Mouse (Mus musculus) liver, embryonic 11.5 days (tissue): ENCODE data around the gene Cntn1. TPM values are rescaled to one million over a fixed set of nuclear protein-coding genes. Genes with fewer than 3 reads are reported as not detected.

Experiments used
- ATAC-seq: fragments of 200-750 bp; cut with Nextera tagmentation; replicated peaks from 2 replicates; pipeline ENCODE4 v1.8.0; 2017; ENCODE audit warnings: moderate number of reproducible peaks, mild to moderate bottlenecking, moderate TSS enrichment, moderate library complexity; ENCODE audit not compliant: low FRiP score
- DNase-seq: peaks from one replicate; pipeline ENCODE4 v3.0.0-alpha.2; 2017; ENCODE audit warnings: low spot score
- H3K27ac ChIP-seq: fragments of 300-500 bp; sonication (generic); 2 replicates; pipeline ENCODE4 v1.5.1; 2014; ENCODE audit warnings: mild to moderate bottlenecking, low read depth, low read length, control low read depth
- H3K27me3 ChIP-seq: fragments of 300-500 bp; sonication (generic); replicated peaks from 2 replicates; pipeline ENCODE4 v1.6.1; 2014; ENCODE audit warnings: low read length, mixed read lengths; ENCODE audit not compliant: control insufficient read depth, insufficient read depth
- H3K36me3 ChIP-seq: fragments of 300-500 bp; sonication (generic); 2 replicates; pipeline ENCODE4 v1.6.1; 2014; ENCODE audit warnings: mild to moderate bottlenecking, low read length, moderate library complexity, mixed read lengths; ENCODE audit not compliant: control insufficient read depth, insufficient read depth
- H3K4me1 ChIP-seq: fragments of 300-500 bp; sonication (generic); replicated peaks from 2 replicates; pipeline ENCODE4 v1.6.1; 2014; ENCODE audit warnings: low read length, mixed read lengths; ENCODE audit not compliant: control insufficient read depth, insufficient read depth
- H3K4me2 ChIP-seq: fragments of 300-500 bp; sonication (generic); 2 replicates; pipeline ENCODE4 v1.6.1; 2014; ENCODE audit warnings: mild to moderate bottlenecking, control low read depth, moderate library complexity
- H3K4me3 ChIP-seq: fragments of 300-500 bp; sonication (generic); 2 replicates; pipeline ENCODE4 v1.5.1; 2014; ENCODE audit warnings: low read depth, low read length, control low read depth
- H3K9ac ChIP-seq: fragments of 300-500 bp; sonication (generic); 2 replicates; pipeline ENCODE4 v1.6.1; 2014; ENCODE audit warnings: low read depth, low read length, control low read depth
- H3K9me3 ChIP-seq: fragments of 300-500 bp; sonication (generic); 2 replicates; pipeline ENCODE4 v1.6.1; 2016; ENCODE audit warnings: low read length, inconsistent platforms, mixed read lengths; ENCODE audit not compliant: control insufficient read depth
- WGBS: fragments of 180-500 bp; shearing (Covaris S2); extraction: QIAGEN DNeasy Blood & Tissue Kit; methylation state at CpG from one replicate; pipeline ENCODE4 v1.1.7; 2014; 5-methylcytosine and 5-hydroxymethylcytosine counted together
- polyA plus RNA-seq: library from polyadenylated mRNA; unstranded; fragments of >200 nt; fragmentation: Nextera tagmentation; extraction: Ambion mirVana; gene quantifications from 2 replicates; pipeline ENCODE4 v1.2.1, GENCODE M21; 2014

Cntn1 gene
- polyA plus RNA-seq, 1 experiment from 2014 or later = 0.12 TPM

GRCm38 (mm10) chr15:92161163-92162025, 110.4 kb downstream of the Cntn1 start:
- H3K4me2 ChIP-seq = no peak overlapping the region
- WGBS = 50% methylated on average over 20 of the region's 20 CpGs
- DNase-seq (no peak), ATAC-seq (no peak)
- no peaks in the 10 kb centered on the region for H3K9me3 ChIP-seq
- no peaks in the 10 kb centered on the region for H3K27me3 ChIP-seq
- H3K36me3 ChIP-seq = no peaks in the 10 kb centered on the region
- no peak overlapping the region for H3K4me3 ChIP-seq
- no peak overlapping the region for H3K27ac ChIP-seq
- H3K4me1 ChIP-seq = no peaks in the 10 kb centered on the region
- no peak overlapping the region for H3K9ac ChIP-seq

DNA sequence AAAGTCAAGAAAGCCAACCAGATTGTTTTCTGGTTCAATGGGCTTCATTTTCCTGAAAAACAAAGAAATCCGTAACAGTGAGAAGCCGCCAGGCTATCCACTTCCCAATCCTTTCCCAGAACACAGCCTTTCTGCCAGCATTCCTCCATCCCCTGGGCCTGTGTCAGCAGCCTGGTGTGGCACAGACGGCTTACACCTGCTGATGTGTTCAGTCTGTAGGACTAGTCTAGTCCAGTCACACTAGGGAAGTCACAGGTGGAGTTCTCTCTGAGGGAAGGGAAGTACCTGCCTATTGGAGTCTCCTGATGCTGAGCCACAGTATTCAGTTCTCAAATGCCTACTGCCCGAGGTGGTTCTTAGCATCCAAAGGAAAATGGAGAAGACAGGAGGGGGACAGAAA, 111.9 kb downstream of the Cntn1 start:
- DNase-seq (no peak), ATAC-seq (no peak)
- no peak overlapping the region for H3K9ac ChIP-seq
- H3K36me3 ChIP-seq = no peaks in the 10 kb centered on the region
- H3K27ac ChIP-seq = no peak overlapping the region
- no peak overlapping the region for H3K4me2 ChIP-seq
- no peak overlapping the region for H3K4me3 ChIP-seq
- no peaks in the 10 kb centered on the region for H3K9me3 ChIP-seq
- 64% methylated on average over 4 of the region's 4 CpGs for WGBS
- no peaks in the 10 kb centered on the region for H3K27me3 ChIP-seq
- H3K4me1 ChIP-seq = no peaks in the 10 kb centered on the region

DNA sequence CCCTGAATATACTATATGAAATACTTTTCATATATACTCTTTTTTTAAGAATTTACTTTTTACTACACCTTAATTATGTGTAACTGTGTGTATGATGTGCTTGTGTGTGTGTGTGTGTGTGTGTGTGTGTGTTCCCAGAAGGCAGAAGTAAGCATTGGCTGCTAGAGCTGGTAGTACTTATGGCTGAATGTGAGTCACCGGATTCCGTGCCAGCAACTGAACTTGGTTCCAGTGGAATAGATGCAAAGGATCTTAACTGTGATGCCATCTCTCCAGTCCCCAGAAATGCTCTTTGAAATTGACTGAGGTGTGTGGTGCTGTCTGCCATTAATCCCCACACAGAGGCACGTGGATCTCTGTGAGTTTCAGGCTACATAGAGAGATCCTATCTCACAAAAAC, 113.2 kb downstream of the Cntn1 start:
- no peaks in the 10 kb centered on the region for H3K9me3 ChIP-seq
- WGBS = 65% methylated on average over 3 of the region's 3 CpGs
- no peak for DNase-seq
- H3K27me3 ChIP-seq = no peaks in the 10 kb centered on the region
- H3K4me2 ChIP-seq = no peak overlapping the region
- ATAC-seq = no peak
- no peaks in the 10 kb centered on the region for H3K4me1 ChIP-seq
- H3K4me3 ChIP-seq = no peak overlapping the region
- no peaks in the 10 kb centered on the region for H3K36me3 ChIP-seq
- no peak overlapping the region for H3K27ac ChIP-seq
- H3K9ac ChIP-seq = no peak overlapping the region

DNA sequence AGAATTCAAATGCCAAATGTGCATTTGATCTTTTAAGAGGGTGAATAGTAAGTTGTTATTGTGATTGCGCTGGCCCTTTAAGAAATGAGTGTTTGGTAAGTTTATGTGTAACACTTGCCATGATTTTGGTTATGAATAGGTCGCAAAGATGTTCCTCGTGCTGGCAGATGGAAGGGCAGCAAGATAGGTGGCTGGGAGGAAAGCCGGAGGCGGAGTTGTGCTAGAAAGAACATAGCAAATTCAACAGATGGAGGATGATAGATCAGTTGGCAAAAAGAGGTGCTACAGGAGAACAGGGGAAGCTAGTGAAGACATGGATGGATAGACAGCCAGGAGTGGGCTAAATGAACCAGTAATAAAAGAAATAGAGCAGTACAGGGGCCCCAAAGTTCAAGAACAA, 115.3 kb downstream of the Cntn1 start:
- H3K4me1 ChIP-seq = no peaks in the 10 kb centered on the region
- DNase-seq (no peak), ATAC-seq (no peak)
- H3K36me3 ChIP-seq = no peaks in the 10 kb centered on the region
- no peak overlapping the region for H3K27ac ChIP-seq
- WGBS = 81% methylated on average over 5 of the region's 5 CpGs
- H3K9me3 ChIP-seq = no peaks in the 10 kb centered on the region
- H3K4me3 ChIP-seq = no peak overlapping the region
- no peaks in the 10 kb centered on the region for H3K27me3 ChIP-seq
- no peak overlapping the region for H3K9ac ChIP-seq
- H3K4me2 ChIP-seq = no peak overlapping the region

DNA sequence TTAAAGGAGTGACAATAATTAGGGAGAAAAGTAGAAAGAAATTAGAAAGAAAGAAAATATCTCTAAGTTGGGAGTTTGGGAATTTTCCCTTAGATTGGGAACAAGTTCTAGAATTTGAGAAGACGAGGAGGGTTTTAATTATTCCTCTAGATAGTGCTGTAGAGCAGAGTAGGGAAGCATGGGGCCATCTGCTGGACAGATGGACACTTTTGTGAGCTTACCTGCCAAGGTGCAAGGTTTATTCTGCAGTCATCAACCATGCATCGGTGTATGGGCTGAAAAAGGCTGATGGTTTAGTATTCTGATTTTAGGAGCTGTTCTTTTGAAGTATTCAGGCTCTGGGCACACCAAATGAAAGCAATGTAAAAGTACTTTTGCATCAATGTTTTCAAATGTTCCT, 124.8 kb downstream of the Cntn1 start:
- Histone ChIP-seq H3K9ac (no peak overlapping the region), H3K36me3 (no peaks in the 10 kb centered on the region), H3K4me3 (no peak overlapping the region), H3K4me2 (no peak overlapping the region), H3K27me3 (no peaks in the 10 kb centered on the region), H3K27ac (no peak overlapping the region), H3K4me1 (no peaks in the 10 kb centered on the region), H3K9me3 (no peaks in the 10 kb centered on the region)
- DNase-seq (no peak), ATAC-seq (no peak)
- 60% methylated on average over 2 of the region's 2 CpGs for WGBS

- Histone ChIP-seq H3K4me3 (no peak overlapping the region), H3K4me2 (no peak overlapping the region), H3K27ac (no peak overlapping the region), H3K36me3 (no peaks in the 10 kb centered on the region), H3K9ac (no peak overlapping the region), H3K4me1 (no peaks in the 10 kb centered on the region), H3K9me3 (no peaks in the 10 kb centered on the region), H3K27me3 (no peaks in the 10 kb centered on the region)
- 73% methylated on average over 9 of the region's 9 CpGs for WGBS
- no peak for ATAC-seq
- DNase-seq = no peak
Measured at GRCm38 (mm10) chr15:92177413-92177812, 126.4 kb downstream of the Cntn1 start.

GRCm38 (mm10) chr15:92185484-92185883, 134.5 kb downstream of the Cntn1 start:
- H3K4me2 ChIP-seq = no peak overlapping the region
- H3K4me3 ChIP-seq = no peak overlapping the region
- no peak for DNase-seq
- H3K27me3 ChIP-seq = no peaks in the 10 kb centered on the region
- no peaks in the 10 kb centered on the region for H3K36me3 ChIP-seq
- H3K9ac ChIP-seq = no peak overlapping the region
- no peaks in the 10 kb centered on the region for H3K9me3 ChIP-seq
- no peak for ATAC-seq
- H3K4me1 ChIP-seq = no peaks in the 10 kb centered on the region
- 79% methylated on average over 2 of the region's 2 CpGs for WGBS
- H3K27ac ChIP-seq = no peak overlapping the region

DNA sequence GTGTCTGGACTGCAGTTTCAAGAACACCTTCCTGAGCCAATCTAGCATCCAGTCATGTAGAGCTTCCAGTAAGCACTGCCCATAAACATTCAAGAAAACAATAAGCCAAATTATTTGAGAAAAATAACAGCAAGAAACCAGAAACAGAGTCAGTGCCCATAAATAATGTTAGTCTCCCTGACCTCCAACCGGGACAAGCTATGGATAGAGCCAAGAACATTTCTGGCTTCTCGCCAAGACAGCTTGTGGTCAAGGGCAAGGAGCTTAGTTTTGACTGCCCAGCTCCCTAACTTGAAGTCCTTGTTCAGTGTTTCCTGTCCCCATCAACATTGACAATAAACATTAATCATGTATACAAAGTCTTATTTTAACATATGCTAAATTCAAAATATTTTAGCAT, 139.0 kb downstream of the Cntn1 start:
- DNase-seq (no peak), ATAC-seq (no peak)
- no peak overlapping the region for H3K9ac ChIP-seq
- H3K9me3 ChIP-seq = no peaks in the 10 kb centered on the region
- H3K36me3 ChIP-seq = no peaks in the 10 kb centered on the region
- H3K4me1 ChIP-seq = no peaks in the 10 kb centered on the region
- no peak overlapping the region for H3K4me2 ChIP-seq
- no peak overlapping the region for H3K4me3 ChIP-seq
- no peak overlapping the region for H3K27ac ChIP-seq
- whole genome bisulfite sequencing = 75% methylated on average over 2 of the region's 2 CpGs
- no peaks in the 10 kb centered on the region for H3K27me3 ChIP-seq

DNA sequence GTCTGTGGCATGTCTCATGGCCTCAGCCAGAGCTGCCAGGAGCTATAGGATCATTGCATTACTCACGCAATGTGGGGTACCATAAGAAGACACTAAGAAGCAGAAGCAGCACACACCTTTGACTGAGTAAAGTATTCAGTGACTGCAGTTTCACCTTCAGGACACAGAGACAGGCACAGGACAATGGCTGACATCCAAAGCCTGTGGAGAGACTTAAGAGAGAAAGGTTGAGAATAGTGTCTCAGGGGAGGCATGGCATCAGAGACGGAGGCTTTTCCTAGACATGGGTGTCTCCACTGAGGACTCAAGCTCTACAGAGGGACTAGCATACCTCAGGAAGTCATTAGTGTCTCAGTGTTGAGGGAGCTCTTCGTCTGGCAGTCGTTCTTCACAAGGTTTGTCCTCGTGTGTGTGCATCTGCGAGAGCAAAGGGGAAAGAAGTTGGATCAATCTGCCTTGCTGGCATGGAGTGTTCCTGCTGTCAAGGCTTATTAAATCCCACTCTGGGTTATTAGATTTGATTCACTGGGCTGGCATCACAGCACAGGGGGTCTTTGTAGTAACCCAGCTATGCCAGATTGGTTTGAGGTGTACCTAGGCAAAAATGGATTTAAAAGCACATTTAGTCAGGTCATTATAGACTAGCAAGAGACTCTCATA, 149.5 kb downstream of the Cntn1 start:
- H3K9ac ChIP-seq = no peak overlapping the region
- ATAC-seq = no peak
- H3K9me3 ChIP-seq = no peaks in the 10 kb centered on the region
- DNase-seq = no peak
- 76% methylated on average over 6 of the region's 6 CpGs for WGBS
- no peaks in the 10 kb centered on the region for H3K27me3 ChIP-seq
- no peak overlapping the region for H3K4me2 ChIP-seq
- no peaks in the 10 kb centered on the region for H3K36me3 ChIP-seq
- H3K27ac ChIP-seq = no peak overlapping the region
- no peak overlapping the region for H3K4me3 ChIP-seq
- H3K4me1 ChIP-seq = no peaks in the 10 kb centered on the region
